Comparison of ENCODE assay signal across 11 mouse cellular contexts in genomic region chr19:58060199-58060853, GRCm38 (mm10).
DNase-seq lines count a peak whose midpoint lies in the region; ATAC-seq and TF ChIP-seq lines count a peak whose summit lies in the region.
"Had no signal": no experiment of that assay in that cellular context is flagged by ENCODE, and none has a peak within 500 bp of the region (broad histone marks: within the 10 kb centered on the region; RNA-seq: fewer than 3 reads in every experiment).

No protein-coding gene starts in this region.

- H3K27me3 ChIP-seq in heart, postnatal 0 days (ENCODE audit: control insufficient read depth, insufficient read depth, low read length): no peaks in the 10 kb centered on the region
- H3K27me3 ChIP-seq in embryonic facial prominence, embryonic 14.5 days (replicated peaks; ENCODE audit: control insufficient read depth, insufficient read depth, low read length): no peaks in the 10 kb centered on the region
- H3K27me3 ChIP-seq in hindbrain, embryonic 13.5 days: no peaks in the 10 kb centered on the region
- no peaks in the 10 kb centered on the region for H3K27me3 ChIP-seq in myocyte (ENCODE audit: control insufficient read depth, insufficient read depth, insufficient read length)

- TF ChIP-seq POLR2A in myocyte (IDR thresholded peaks at IDR 0.05; ENCODE audit: insufficient read length, low read depth): no peak

- no peak overlapping the region for H3K4me3 ChIP-seq in heart, postnatal 0 days (ENCODE audit: low read depth, low read length)
- no peak overlapping the region for H3K4me3 ChIP-seq in embryonic facial prominence, embryonic 14.5 days (ENCODE audit: low read depth, low read length)
- peak overlapping the region; percentile 12; the same call in 1 of the 2 replicates for H3K4me3 ChIP-seq in hindbrain, embryonic 13.5 days
- H3K4me3 ChIP-seq in myocyte: no peak overlapping the region

- 38% methylated on average over 12 of the region's 12 CpGs for WGBS in heart, postnatal 0 days
- WGBS in embryonic facial prominence, embryonic 14.5 days: 19% methylated on average over 12 of the region's 12 CpGs
- 24% methylated on average over 12 of the region's 12 CpGs for WGBS in hindbrain, embryonic 13.5 days

- no peaks in the 10 kb centered on the region for H3K36me3 ChIP-seq in heart, postnatal 0 days (replicated peaks; ENCODE audit: control insufficient read depth, insufficient read depth, low read length)
- no peaks in the 10 kb centered on the region for H3K36me3 ChIP-seq in embryonic facial prominence, embryonic 14.5 days (ENCODE audit: control insufficient read depth, insufficient read depth, low read length)
- H3K36me3 ChIP-seq in hindbrain, embryonic 13.5 days: no peaks in the 10 kb centered on the region
- no peaks in the 10 kb centered on the region for H3K36me3 ChIP-seq in myocyte (ENCODE audit: control insufficient read depth, insufficient read depth)

- peaks cover 18% of the 10 kb centered on the region for H3K4me1 ChIP-seq in heart, postnatal 0 days (ENCODE audit: control insufficient read depth, insufficient read depth)
- peaks cover 34% of the 10 kb centered on the region for H3K4me1 ChIP-seq in embryonic facial prominence, embryonic 14.5 days (ENCODE audit: control insufficient read depth, insufficient read depth, low read length)
- peaks cover 51% of the 10 kb centered on the region for H3K4me1 ChIP-seq in hindbrain, embryonic 13.5 days (replicated peaks)

- no peak overlapping the region for H3K9ac ChIP-seq in heart, postnatal 0 days (replicated peaks; ENCODE audit: low read depth, low read length)
- no peak overlapping the region for H3K9ac ChIP-seq in embryonic facial prominence, embryonic 14.5 days (ENCODE audit: low read depth, low read length)
- peak overlapping the region; percentile 29; the same call in 1 of the 2 replicates for H3K9ac ChIP-seq in hindbrain, embryonic 13.5 days

- H3K79me2 ChIP-seq in myocyte (ENCODE audit: control insufficient read depth, insufficient read depth): no peaks in the 10 kb centered on the region

- H3ac ChIP-seq in myocyte (ENCODE audit: control insufficient read depth, insufficient read length): no peak overlapping the region

- ATAC-seq in heart, postnatal 0 days (ENCODE audit: insufficient read depth, low read depth): no peak
- peak; percentile 23; the same call in 1 of the 2 replicates for ATAC-seq in embryonic facial prominence, embryonic 14.5 days (ENCODE audit: low read depth)
- peak; percentile 41 for ATAC-seq in hindbrain, embryonic 13.5 days (ENCODE audit: low FRiP score)
- no peak for ATAC-seq in inflammation-experienced regulatory T-cells, adult 6 months

- peak overlapping the region; percentile 38 for H3K4me2 ChIP-seq in heart, postnatal 0 days (ENCODE audit: low read depth, low read length)
- H3K4me2 ChIP-seq in embryonic facial prominence, embryonic 14.5 days (ENCODE audit: low read depth, low read length): peak overlapping the region; percentile 2; the same call in 1 of the 2 replicates
- peak overlapping the region; percentile 38 for H3K4me2 ChIP-seq in hindbrain, embryonic 13.5 days
- H3K4me2 ChIP-seq in myocyte (ENCODE audit: low read depth): peak overlapping the region; percentile 70

- H3K9me3 ChIP-seq in heart, postnatal 0 days (replicated peaks; ENCODE audit: control insufficient read depth, low read length): no peaks in the 10 kb centered on the region
- no peaks in the 10 kb centered on the region for H3K9me3 ChIP-seq in embryonic facial prominence, embryonic 14.5 days (ENCODE audit: control insufficient read depth, low read length)
- no peaks in the 10 kb centered on the region for H3K9me3 ChIP-seq in hindbrain, embryonic 13.5 days

- TF ChIP-seq EP300 in heart, postnatal 0 days (IDR thresholded peaks at IDR 0.05; ENCODE audit: low read depth): no peak

- DNase-seq in heart, postnatal 0 days (ENCODE audit: low spot score): no peak
- DNase-seq in heart, postnatal 10 days: no peak
- DNase-seq in embryonic facial prominence, embryonic 14.5 days (ENCODE audit: low spot score): no peak
- DNase-seq in ovary, postnatal 14 days (ENCODE audit: low spot score): no peak
- no peak for DNase-seq in right cerebral cortex, postnatal 4 days
- DNase-seq: cerebellum, adult 18-20 months; kidney, adult 18-20 months had no signal

- intact Hi-C loops in heart, postnatal 10 days (cut with DNase I): no loop called here

- H3K27ac ChIP-seq in heart, postnatal 0 days (ENCODE audit: low read depth): no peak overlapping the region
- H3K27ac ChIP-seq in embryonic facial prominence, embryonic 14.5 days (replicated peaks; ENCODE audit: low read depth, low read length): no peak overlapping the region
- H3K27ac ChIP-seq in hindbrain, embryonic 13.5 days: peak overlapping the region; percentile 74
- H3K27ac ChIP-seq: macrophage had no signal

- no peak for TF ChIP-seq CTCF in heart, postnatal 0 days (IDR thresholded peaks at IDR 0.05; ENCODE audit: low read depth)

TF ChIP-seq in myocyte, 11 proteins besides CTCF, POLR2A, EP300 and RAD21:
- TF ChIP-seq TCF3 (IDR thresholded peaks at IDR 0.05; ENCODE audit: insufficient read length, low read depth): no peak
- no peak for TF ChIP-seq USF1 (IDR thresholded peaks at IDR 0.05; ENCODE audit: low read depth)
- no peak for TF ChIP-seq REST (IDR thresholded peaks at IDR 0.05; ENCODE audit: insufficient read depth, insufficient read length)
- TF ChIP-seq CEBPB (IDR thresholded peaks at IDR 0.05; ENCODE audit: insufficient read depth, poor library complexity, severe bottlenecking): no peak
- no peak for TF ChIP-seq TCF12 (IDR thresholded peaks at IDR 0.05; ENCODE audit: insufficient read depth, poor library complexity, severe bottlenecking)
- TF ChIP-seq MAX (IDR thresholded peaks at IDR 0.05; ENCODE audit: low read depth): no peak
- no peak for TF ChIP-seq MYOD1 (IDR thresholded peaks at IDR 0.05; ENCODE audit: control insufficient read depth in 1 of 3, insufficient read length in 2 of 3, low read depth in 2 of 3)
- TF ChIP-seq POLR2AphosphoS2 (IDR thresholded peaks at IDR 0.05; ENCODE audit: insufficient read length, low read depth): no peak
- no peak for TF ChIP-seq SRF (IDR thresholded peaks at IDR 0.05; ENCODE audit: control insufficient read depth, insufficient read length, low read depth)
- TF ChIP-seq E2F4 (IDR thresholded peaks at IDR 0.05; ENCODE audit: insufficient read depth): no peak
- TF ChIP-seq MYOG (IDR thresholded peaks at IDR 0.05; ENCODE audit: control insufficient read depth in 1 of 3, insufficient read depth in 1 of 3, insufficient read length in 2 of 3, low read depth in 2 of 3): no peak
TF ChIP-seq in myocyte: peak in this region for 0.

Comparison
In these comparisons a context has a peak if more than half of its experiments do, and no peak if none do; other contexts are left out.
1. ATAC-seq: peak in embryonic facial prominence, embryonic 14.5 days (single experiment) and hindbrain, embryonic 13.5 days (single experiment); none in heart, postnatal 0 days (single experiment) and inflammation-experienced regulatory T-cells, adult 6 months (single experiment).
2. H3K4me2 ChIP-seq: peak in every context shown above with its lines; median percentile 70 in myocyte; 38 in heart, postnatal 0 days; 38 in hindbrain, embryonic 13.5 days; 2 in embryonic facial prominence, embryonic 14.5 days.